Mouse (Mus musculus) heart, embryonic 13.5 days (tissue): Measurements from ENCODE around the gene Caps2. TPM values are rescaled to one million over a fixed set of nuclear protein-coding genes. Genes with fewer than 3 reads are reported as not detected.
"Not testable (repeated sequence)": the region's sequence is repeated elsewhere in the genome, so short reads cannot be mapped to it uniquely, and the experiment has no call there.

Source experiments
- ATAC-seq: fragments of 200-750 bp; cut with Nextera tagmentation; 2 replicates; pipeline ENCODE4 v1.8.0; 2017; ENCODE audit warnings: moderate TSS enrichment; ENCODE audit not compliant: insufficient number of reproducible peaks, low FRiP score, low TSS enrichment; ENCODE audit errors: extremely low read depth
- H3K27ac ChIP-seq: fragments of 300-500 bp; sonication (generic); replicated peaks from 2 replicates; pipeline ENCODE4 v1.5.1; 2015; ENCODE audit warnings: moderate library complexity, mild to moderate bottlenecking, inconsistent platforms
- H3K27me3 ChIP-seq: fragments of 300-500 bp; sonication (generic); replicated peaks from 2 replicates; pipeline ENCODE4 v1.6.1; 2015; ENCODE audit warnings: mild to moderate bottlenecking, inconsistent platforms
- H3K36me3 ChIP-seq: fragments of 300-500 bp; sonication (generic); 2 replicates; pipeline ENCODE4 v1.6.1; 2015; ENCODE audit warnings: mild to moderate bottlenecking, inconsistent platforms
- H3K4me1 ChIP-seq: fragments of 300-500 bp; sonication (generic); 2 replicates; pipeline ENCODE4 v1.6.1; 2015; ENCODE audit warnings: inconsistent platforms
- H3K4me2 ChIP-seq: fragments of 300-500 bp; sonication (generic); 2 replicates; pipeline ENCODE4 v1.6.1; 2015; ENCODE audit warnings: inconsistent platforms, mild to moderate bottlenecking, moderate library complexity
- H3K4me3 ChIP-seq: fragments of 300-500 bp; sonication (generic); 2 replicates; pipeline ENCODE4 v1.5.1; 2015; ENCODE audit warnings: moderate library complexity, mild to moderate bottlenecking, inconsistent platforms
- H3K9ac ChIP-seq: fragments of 300-500 bp; sonication (generic); 2 replicates; pipeline ENCODE4 v1.6.1; 2015; ENCODE audit warnings: inconsistent platforms, mild to moderate bottlenecking, moderate library complexity
- H3K9me3 ChIP-seq: fragments of 300-500 bp; sonication (generic); 2 replicates; pipeline ENCODE4 v1.6.1; 2016; ENCODE audit warnings: inconsistent platforms
- WGBS: fragments of 180-500 bp; shearing (Covaris S2); methylation state at CpG from one replicate; pipeline ENCODE4 v1.1.7; 2015; ENCODE audit warnings: mixed read lengths; 5-methylcytosine and 5-hydroxymethylcytosine counted together
- polyA plus RNA-seq: library from polyadenylated mRNA; unstranded; fragments of >200 nt; fragmentation: Nextera tagmentation; extraction: Ambion mirVana; gene quantifications from 2 replicates; pipeline ENCODE4 v1.2.1, GENCODE M21; 2015

Caps2 gene
- polyA plus RNA-seq = 0.06 and 0.24 TPM in 2 replicates

- no peak within 1 kb of the TSS for H3K27ac ChIP-seq
- H3K9me3 ChIP-seq = no peaks in the 10 kb centered on the region
- H3K4me1 ChIP-seq = peaks cover 4% of the 10 kb centered on the region
- peak within 1 kb of the TSS; percentile 61 for H3K4me2 ChIP-seq
- 29% methylated on average over 4 of the region's 4 CpGs for WGBS
- peak within 1 kb of the TSS; percentile 41 for H3K4me3 ChIP-seq
- H3K36me3 ChIP-seq = no peaks in the 10 kb centered on the region
- no peak within 1 kb of the TSS for H3K9ac ChIP-seq
- no peaks in the 10 kb centered on the region for H3K27me3 ChIP-seq
- ATAC-seq = no peak
Measured at GRCm38 (mm10) chr10:112163168-112163766, at the start of gene Caps2. Caps2 (plus strand) TSS chr10:112163621.

- not testable (repeated sequence) for H3K4me3 ChIP-seq, H3K36me3 ChIP-seq, H3K9me3 ChIP-seq, H3K9ac ChIP-seq, ATAC-seq, H3K4me1 ChIP-seq, H3K27ac ChIP-seq, H3K27me3 ChIP-seq, H3K4me2 ChIP-seq
- 65% methylated on average over 2 of the region's 2 CpGs for WGBS
Measured at GRCm38 (mm10) chr10:112125090-112125489, 38.3 kb upstream of the Caps2 start.

- not testable (repeated sequence) for H3K36me3 ChIP-seq, H3K27ac ChIP-seq, H3K9me3 ChIP-seq, H3K4me3 ChIP-seq, H3K9ac ChIP-seq, H3K4me2 ChIP-seq, H3K4me1 ChIP-seq, H3K27me3 ChIP-seq, ATAC-seq
- WGBS = 66% methylated on average over 6 of the region's 6 CpGs
Measured at GRCm38 (mm10) chr10:112127682-112128230, 35.7 kb upstream of the Caps2 start.

GRCm38 (mm10) chr10:112132194-112132593 lies 31.2 kb upstream of the Caps2 start:
- 81% methylated on average over 3 of the region's 3 CpGs for WGBS
- no peak overlapping the region for H3K4me2 ChIP-seq

GRCm38 (mm10) chr10:112138050-112138870 lies 25.2 kb upstream of the Caps2 start:
- peak overlapping the region; percentile 68; the same call in 1 of the 2 replicates for H3K9ac ChIP-seq
- peak overlapping the region; percentile 48 for H3K4me3 ChIP-seq
- H3K4me1 ChIP-seq = no peaks in the 10 kb centered on the region
- H3K27ac ChIP-seq = no peak overlapping the region
- no peaks in the 10 kb centered on the region for H3K27me3 ChIP-seq
- no peaks in the 10 kb centered on the region for H3K36me3 ChIP-seq
- peak overlapping the region; percentile 66 for H3K4me2 ChIP-seq
- 15% methylated on average over 9 of the region's 9 CpGs for WGBS
- no peak for ATAC-seq
- H3K9me3 ChIP-seq = no peaks in the 10 kb centered on the region

More at GRCm38 (mm10) chr10:112132194-112132593, 31.2 kb upstream of the Caps2 start:
- Histone ChIP-seq H3K27ac (no peak overlapping the region), H3K36me3 (no peaks in the 10 kb centered on the region), H3K4me3 (no peak overlapping the region), H3K9ac (no peak overlapping the region), H3K27me3 (no peaks in the 10 kb centered on the region), H3K4me1 (no peaks in the 10 kb centered on the region), H3K9me3 (no peaks in the 10 kb centered on the region)
- no peak for ATAC-seq

- Histone ChIP-seq H3K9me3 (no peaks in the 10 kb centered on the region), H3K36me3 (no peaks in the 10 kb centered on the region), H3K27me3 (no peaks in the 10 kb centered on the region), H3K4me3 (peak overlapping the region; percentile 48), H3K27ac (no peak overlapping the region), H3K9ac (peak overlapping the region; percentile 68; the same call in 1 of the 2 replicates), H3K4me1 (no peaks in the 10 kb centered on the region), H3K4me2 (peak overlapping the region; percentile 66)
- WGBS = 36% methylated on average over 6 of the region's 6 CpGs
- no peak for ATAC-seq
Measured at GRCm38 (mm10) chr10:112138871-112139430, 24.5 kb upstream of the Caps2 start.

GRCm38 (mm10) chr10:112139834-112140233 lies 23.6 kb upstream of the Caps2 start:
- Histone ChIP-seq H3K9me3 (no peaks in the 10 kb centered on the region), H3K36me3 (no peaks in the 10 kb centered on the region), H3K27ac (no peak overlapping the region), H3K4me1 (no peaks in the 10 kb centered on the region), H3K9ac (no peak overlapping the region), H3K4me2 (no peak overlapping the region), H3K27me3 (no peaks in the 10 kb centered on the region), H3K4me3 (no peak overlapping the region)
- no peak for ATAC-seq
- WGBS = 62% methylated on average over 2 of the region's 2 CpGs

- H3K27ac ChIP-seq, ATAC-seq, H3K4me3 ChIP-seq, H3K4me1 ChIP-seq, H3K4me2 ChIP-seq, H3K36me3 ChIP-seq, H3K27me3 ChIP-seq, H3K9me3 ChIP-seq, H3K9ac ChIP-seq: not testable (repeated sequence)
- 23% methylated on average over 15 of the region's 15 CpGs for WGBS
Measured at GRCm38 (mm10) chr10:112159882-112160560, 3.4 kb upstream of the Caps2 start, which contains the start of gene Glipr1l3. Glipr1l3 (minus strand) TSS chr10:112160327.

- 29% methylated on average over 13 of the region's 13 CpGs for WGBS
Measured at GRCm38 (mm10) chr10:112177027-112177426, 13.6 kb downstream of the Caps2 start.

GRCm38 (mm10) chr10:112193919-112194318 lies 30.5 kb downstream of the Caps2 start:
- ATAC-seq, H3K4me1 ChIP-seq, H3K9ac ChIP-seq, H3K4me2 ChIP-seq, H3K27ac ChIP-seq, H3K27me3 ChIP-seq, H3K9me3 ChIP-seq, H3K36me3 ChIP-seq, H3K4me3 ChIP-seq: not testable (repeated sequence)
- WGBS = 68% methylated on average over 2 of the region's 2 CpGs

More at GRCm38 (mm10) chr10:112177027-112177426, 13.6 kb downstream of the Caps2 start:
- H3K9me3 ChIP-seq, ATAC-seq, H3K27ac ChIP-seq, H3K4me2 ChIP-seq, H3K4me1 ChIP-seq, H3K36me3 ChIP-seq, H3K27me3 ChIP-seq, H3K4me3 ChIP-seq, H3K9ac ChIP-seq: not testable (repeated sequence)

- no peak overlapping the region for H3K9ac ChIP-seq
- no peaks in the 10 kb centered on the region for H3K27me3 ChIP-seq
- ATAC-seq = no peak
- H3K4me3 ChIP-seq = no peak overlapping the region
- no peaks in the 10 kb centered on the region for H3K4me1 ChIP-seq
- 53% methylated on average over 2 of the region's 2 CpGs for WGBS
- no peak overlapping the region for H3K4me2 ChIP-seq
- no peaks in the 10 kb centered on the region for H3K36me3 ChIP-seq
- H3K27ac ChIP-seq = no peak overlapping the region
- no peaks in the 10 kb centered on the region for H3K9me3 ChIP-seq
Measured at GRCm38 (mm10) chr10:112203463-112203862, 40.0 kb downstream of the Caps2 start.
